Mouse (Mus musculus) heart, embryonic 13.5 days (tissue): Measurements from ENCODE around the gene Adamts15. TPM values are rescaled to one million over a fixed set of nuclear protein-coding genes. Genes with fewer than 3 reads are reported as not detected.

Experiments used
- ATAC-seq: fragments of 200-750 bp; cut with Nextera tagmentation; 2 replicates; pipeline ENCODE4 v1.8.0; 2017; ENCODE audit warnings: moderate TSS enrichment; ENCODE audit not compliant: insufficient number of reproducible peaks, low FRiP score, low TSS enrichment; ENCODE audit errors: extremely low read depth
- H3K27ac ChIP-seq: fragments of 300-500 bp; sonication (generic); replicated peaks from 2 replicates; pipeline ENCODE4 v1.5.1; 2015; ENCODE audit warnings: moderate library complexity, mild to moderate bottlenecking, inconsistent platforms
- H3K27me3 ChIP-seq: fragments of 300-500 bp; sonication (generic); replicated peaks from 2 replicates; pipeline ENCODE4 v1.6.1; 2015; ENCODE audit warnings: mild to moderate bottlenecking, inconsistent platforms
- H3K36me3 ChIP-seq: fragments of 300-500 bp; sonication (generic); 2 replicates; pipeline ENCODE4 v1.6.1; 2015; ENCODE audit warnings: mild to moderate bottlenecking, inconsistent platforms
- H3K4me1 ChIP-seq: fragments of 300-500 bp; sonication (generic); 2 replicates; pipeline ENCODE4 v1.6.1; 2015; ENCODE audit warnings: inconsistent platforms
- H3K4me2 ChIP-seq: fragments of 300-500 bp; sonication (generic); 2 replicates; pipeline ENCODE4 v1.6.1; 2015; ENCODE audit warnings: inconsistent platforms, mild to moderate bottlenecking, moderate library complexity
- H3K4me3 ChIP-seq: fragments of 300-500 bp; sonication (generic); 2 replicates; pipeline ENCODE4 v1.5.1; 2015; ENCODE audit warnings: moderate library complexity, mild to moderate bottlenecking, inconsistent platforms
- H3K9ac ChIP-seq: fragments of 300-500 bp; sonication (generic); 2 replicates; pipeline ENCODE4 v1.6.1; 2015; ENCODE audit warnings: inconsistent platforms, mild to moderate bottlenecking, moderate library complexity
- H3K9me3 ChIP-seq: fragments of 300-500 bp; sonication (generic); 2 replicates; pipeline ENCODE4 v1.6.1; 2016; ENCODE audit warnings: inconsistent platforms
- whole genome bisulfite sequencing: fragments of 180-500 bp; shearing (Covaris S2); methylation state at CpG from one replicate; pipeline ENCODE4 v1.1.7; 2015; ENCODE audit warnings: mixed read lengths; 5-methylcytosine and 5-hydroxymethylcytosine counted together
- polyA plus RNA-seq: library from polyadenylated mRNA; unstranded; fragments of >200 nt; fragmentation: Nextera tagmentation; extraction: Ambion mirVana; gene quantifications from 2 replicates; pipeline ENCODE4 v1.2.1, GENCODE M21; 2015

The Adamts15 gene
- polyA plus RNA-seq, 1 experiment from 2014 or later: 9.0 TPM

DNA sequence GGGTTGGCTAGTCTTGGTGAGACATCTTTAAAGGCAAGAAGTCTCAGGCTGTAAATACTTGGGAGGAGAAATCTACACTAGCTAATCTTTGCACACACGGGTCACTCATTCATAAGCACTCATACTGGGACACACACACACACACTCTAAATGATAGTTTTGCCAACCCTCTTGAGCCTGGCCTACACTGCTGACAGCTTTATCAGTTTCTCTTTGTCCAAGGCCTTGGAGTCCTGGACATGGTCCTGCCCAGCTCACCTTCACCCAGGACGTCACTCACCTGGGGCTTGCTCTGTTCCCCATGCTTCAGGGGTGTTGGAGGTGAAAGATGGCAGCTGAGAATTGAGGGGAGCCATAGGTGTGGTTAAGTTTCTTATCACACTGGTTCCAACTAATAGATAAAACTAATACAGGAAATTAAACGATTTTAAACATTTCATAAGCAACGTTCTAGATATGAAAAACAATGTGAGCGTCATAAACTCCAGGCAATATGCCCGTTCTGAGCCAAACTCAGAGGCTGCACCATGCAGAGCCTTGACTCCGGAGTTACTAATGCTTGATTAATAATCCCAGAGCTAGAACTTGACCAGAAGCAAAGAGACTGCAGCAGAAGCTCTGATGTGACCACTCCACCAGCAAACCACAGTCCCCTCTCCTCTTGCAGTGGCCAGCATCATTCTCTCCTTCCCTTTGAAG lies 42.9 kb downstream of the Adamts15 start:
- no peak overlapping the region for H3K4me3 ChIP-seq
- H3K36me3 ChIP-seq: no peaks in the 10 kb centered on the region
- H3K9me3 ChIP-seq: no peaks in the 10 kb centered on the region; the same call in 1 of the 2 replicates
- H3K27ac ChIP-seq: 0 out of 2 replicates have a peak overlapping the region, but pooled peaks have one; percentile 24
- 54% methylated on average over 7 of the region's 7 CpGs for WGBS
- H3K9ac ChIP-seq: no peak overlapping the region
- no peaks in the 10 kb centered on the region for H3K27me3 ChIP-seq
- peaks cover 13% of the 10 kb centered on the region for H3K4me1 ChIP-seq
- no peak for ATAC-seq
- H3K4me2 ChIP-seq: no peak overlapping the region

DNA sequence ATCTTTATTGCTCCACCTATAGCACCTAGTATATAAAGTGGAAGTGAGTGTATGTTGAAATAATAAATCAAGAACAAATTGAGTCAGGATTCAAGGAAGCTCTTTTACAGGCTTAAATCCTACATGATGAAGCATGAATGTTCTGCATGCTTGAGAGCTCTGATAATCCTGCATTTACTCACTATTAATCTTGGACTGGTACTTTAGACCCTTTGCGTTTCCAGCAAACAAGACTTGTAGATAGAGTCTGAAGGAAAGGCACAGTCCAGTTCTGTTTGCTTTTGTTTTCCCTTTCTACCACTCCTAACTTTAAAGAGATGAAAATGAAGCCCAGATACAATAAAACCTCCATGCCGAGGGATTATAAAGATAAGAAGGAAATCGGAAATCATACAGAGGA lies 45.7 kb downstream of the Adamts15 start:
- WGBS: 57% methylated on average over 3 of the region's 3 CpGs
- H3K36me3 ChIP-seq: no peaks in the 10 kb centered on the region
- no peak for ATAC-seq

DNA sequence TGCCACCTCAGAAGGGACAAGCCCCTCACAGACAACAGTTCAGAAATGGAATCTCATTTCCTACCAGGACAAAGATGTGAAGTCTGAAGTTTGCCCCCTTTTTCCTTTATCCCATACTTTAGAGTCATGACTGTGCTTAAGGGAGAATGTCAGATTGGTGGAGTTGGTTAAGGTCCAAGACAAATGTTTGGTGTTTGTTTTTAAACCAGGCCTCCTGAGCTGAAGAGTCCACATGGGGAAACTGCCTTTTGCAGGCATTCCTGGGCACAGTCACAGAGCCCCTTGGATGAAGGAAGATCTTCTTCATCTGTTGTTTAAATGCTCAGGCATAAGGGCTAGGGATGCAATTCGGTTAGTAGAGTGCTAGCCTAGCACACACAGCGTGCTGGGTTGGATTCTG lies 66.4 kb downstream of the Adamts15 start:
- WGBS: 63% methylated on average over 2 of the region's 2 CpGs
- 0 out of 2 replicates have a peak overlapping the region, but pooled peaks have one; percentile 13 for H3K27ac ChIP-seq
- no peak for ATAC-seq

More for the DNA sequence above, 45.7 kb downstream of the Adamts15 start:
- no peak overlapping the region for H3K9ac ChIP-seq
- no peaks in the 10 kb centered on the region for H3K27me3 ChIP-seq
- H3K27ac ChIP-seq: no peak overlapping the region
- H3K9me3 ChIP-seq: no peaks in the 10 kb centered on the region; the same call in 1 of the 2 replicates
- no peak overlapping the region for H3K4me3 ChIP-seq
- peaks cover 13% of the 10 kb centered on the region for H3K4me1 ChIP-seq
- H3K4me2 ChIP-seq: no peak overlapping the region

DNA sequence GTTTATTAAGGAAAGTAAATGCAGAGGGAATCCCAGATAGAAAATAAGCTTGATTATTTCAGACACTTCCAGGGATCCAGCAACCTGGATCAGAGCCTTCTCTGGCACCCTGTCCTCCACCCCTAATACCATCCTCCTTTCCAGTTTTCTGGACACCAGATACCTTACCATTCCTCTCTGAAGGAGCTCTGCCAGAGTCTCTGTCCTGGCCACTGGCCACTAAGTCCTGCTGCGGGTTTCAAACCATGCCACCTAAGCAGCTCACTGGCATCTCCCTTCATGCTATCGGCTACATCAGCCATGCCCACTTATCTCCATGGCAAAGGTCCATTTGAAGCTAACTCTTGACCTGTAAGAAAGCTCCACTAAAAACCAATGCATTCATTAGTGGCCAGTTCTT lies 70.4 kb downstream of the Adamts15 start:
- 88% methylated on average over 2 of the region's 2 CpGs for WGBS

More for the DNA sequence above, 66.4 kb downstream of the Adamts15 start:
- Histone ChIP-seq H3K4me3 (no peak overlapping the region), H3K4me1 (peaks cover 12% of the 10 kb centered on the region), H3K9me3 (no peaks in the 10 kb centered on the region), H3K27me3 (no peaks in the 10 kb centered on the region), H3K9ac (no peak overlapping the region), H3K4me2 (no peak overlapping the region), H3K36me3 (no peaks in the 10 kb centered on the region)

DNA sequence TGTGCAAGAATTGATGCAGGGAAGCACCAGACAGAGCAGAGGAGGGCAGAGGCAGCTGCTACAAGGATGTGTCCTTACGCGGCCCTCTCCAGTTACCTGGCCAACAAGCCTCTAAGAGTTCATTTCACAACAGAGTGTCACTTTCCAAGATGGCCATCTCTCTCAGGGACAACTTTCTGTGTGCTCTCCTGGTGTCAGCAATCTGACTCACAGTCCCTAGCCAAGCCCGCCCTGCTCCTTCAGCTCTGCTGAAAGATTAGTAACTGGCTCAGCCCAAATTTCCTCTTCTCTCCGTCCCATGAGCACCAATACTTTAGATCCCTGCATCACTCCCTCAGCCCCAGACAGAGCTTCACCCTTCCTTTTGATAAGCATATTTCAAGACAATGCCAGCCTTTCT lies 72.3 kb downstream of the Adamts15 start:
- H3K4me2 ChIP-seq: no peak overlapping the region
- WGBS: 70% methylated on average over 4 of the region's 4 CpGs
- ATAC-seq: no peak
- no peaks in the 10 kb centered on the region for H3K36me3 ChIP-seq
- no peak overlapping the region for H3K27ac ChIP-seq
- peaks cover 44% of the 10 kb centered on the region for H3K4me1 ChIP-seq
- H3K27me3 ChIP-seq: no peaks in the 10 kb centered on the region
- no peak overlapping the region for H3K9ac ChIP-seq
- H3K4me3 ChIP-seq: no peak overlapping the region
- H3K9me3 ChIP-seq: no peaks in the 10 kb centered on the region

More for the DNA sequence above, 70.4 kb downstream of the Adamts15 start:
- no peak overlapping the region for H3K9ac ChIP-seq
- no peaks in the 10 kb centered on the region for H3K27me3 ChIP-seq
- no peaks in the 10 kb centered on the region for H3K36me3 ChIP-seq
- no peak for ATAC-seq
- no peak overlapping the region for H3K4me2 ChIP-seq
- H3K27ac ChIP-seq: no peak overlapping the region
- no peak overlapping the region for H3K4me3 ChIP-seq
- peaks cover 41% of the 10 kb centered on the region for H3K4me1 ChIP-seq
- no peaks in the 10 kb centered on the region for H3K9me3 ChIP-seq

DNA sequence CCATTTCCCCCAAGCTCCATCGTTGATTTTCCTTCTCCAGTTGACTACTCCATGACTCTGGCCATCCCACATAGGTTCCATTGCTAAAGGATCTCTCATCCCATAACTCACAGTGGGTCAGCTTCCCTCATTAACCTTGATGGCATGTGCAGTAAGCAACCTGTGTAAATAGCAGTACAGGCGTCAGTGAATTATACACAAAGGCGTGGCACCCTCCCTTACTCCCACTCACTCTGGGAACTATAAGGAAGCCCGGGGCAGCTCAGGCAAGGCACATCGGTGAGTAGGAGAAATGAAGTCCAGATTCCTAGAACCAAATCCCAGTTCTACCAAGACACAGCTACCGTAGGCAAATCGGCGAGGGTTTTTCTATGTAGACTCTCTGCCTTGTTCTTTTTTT lies 72.8 kb downstream of the Adamts15 start:
- H3K4me2 ChIP-seq: no peak overlapping the region
- no peak overlapping the region for H3K27ac ChIP-seq
- H3K4me3 ChIP-seq: no peak overlapping the region
- no peaks in the 10 kb centered on the region for H3K36me3 ChIP-seq
- WGBS: 83% methylated on average over 8 of the region's 8 CpGs
- no peaks in the 10 kb centered on the region for H3K9me3 ChIP-seq
- H3K9ac ChIP-seq: no peak overlapping the region
- ATAC-seq: no peak
- peaks cover 49% of the 10 kb centered on the region for H3K4me1 ChIP-seq
- H3K27me3 ChIP-seq: no peaks in the 10 kb centered on the region

Other genes with a start within 250 kb of the Adamts15 start
- 8.1 and 8.7 TPM in 2 replicates for gene Adamts8, start 20.1 kb upstream of the Adamts15 start, polyA plus RNA-seq
- 5.3 and 6.7 TPM in 2 replicates for gene Zbtb44, start 108.2 kb upstream of the Adamts15 start, polyA plus RNA-seq
- 2.5 and 2.9 TPM in 2 replicates for gene St14, start 209.4 kb upstream of the Adamts15 start, polyA plus RNA-seq